Mouse (Mus musculus) neural tube, embryonic 14.5 days (tissue): ENCODE measurements around the gene Gm7942. TPM values are rescaled to one million over a fixed set of nuclear protein-coding genes. Genes with fewer than 3 reads are reported as not detected.
"Not testable (repeated sequence)": the region's sequence is repeated elsewhere in the genome, so short reads cannot be mapped to it uniquely, and the experiment has no call there.

ENCODE experiments used
- ATAC-seq: fragments of 200-750 bp; cut with Nextera tagmentation; 2 replicates; pipeline ENCODE4 v1.8.0; 2017; ENCODE audit warnings: low read depth, mild to moderate bottlenecking, moderate TSS enrichment, moderate library complexity
- H3K27ac ChIP-seq: fragments of 300-500 bp; sonication (generic); 2 replicates; pipeline ENCODE4 v1.5.1; 2014; ENCODE audit warnings: low read depth, mild to moderate bottlenecking, control low read depth, low read length, moderate library complexity, mixed read lengths
- H3K27me3 ChIP-seq: fragments of 300-500 bp; sonication (generic); 2 replicates; pipeline ENCODE4 v1.6.1; 2014; ENCODE audit warnings: low read length; ENCODE audit not compliant: control insufficient read depth, insufficient read depth
- H3K36me3 ChIP-seq: fragments of 300-500 bp; sonication (generic); 2 replicates; pipeline ENCODE4 v1.6.1; 2014; ENCODE audit warnings: low read length, mixed read lengths; ENCODE audit not compliant: control insufficient read depth, insufficient read depth
- H3K4me1 ChIP-seq: fragments of 300-500 bp; sonication (generic); 2 replicates; pipeline ENCODE4 v1.6.1; 2014; ENCODE audit warnings: low read length; ENCODE audit not compliant: control insufficient read depth, insufficient read depth
- H3K4me2 ChIP-seq: fragments of 300-500 bp; sonication (generic); 2 replicates; pipeline ENCODE4 v1.6.1; 2014; ENCODE audit warnings: mild to moderate bottlenecking, low read depth, low read length, control low read depth
- H3K4me3 ChIP-seq: fragments of 300-500 bp; sonication (generic); 2 replicates; pipeline ENCODE4 v1.5.1; 2014; ENCODE audit warnings: low read depth, low read length, control low read depth, mixed read lengths
- H3K9ac ChIP-seq: fragments of 300-500 bp; sonication (generic); replicated peaks from 2 replicates; pipeline ENCODE4 v1.6.1; 2014; ENCODE audit warnings: low read depth, mild to moderate bottlenecking, control low read depth, low read length, mixed read lengths
- H3K9me3 ChIP-seq: fragments of 300-500 bp; sonication (generic); 2 replicates; pipeline ENCODE4 v1.6.1; 2016; ENCODE audit warnings: low read length; ENCODE audit not compliant: control insufficient read depth
- whole genome bisulfite sequencing: fragments of 180-500 bp; shearing (Covaris S2); extraction: QIAGEN DNeasy Blood & Tissue Kit; methylation state at CpG from one replicate; pipeline ENCODE4 v1.1.7; 2014; 5-methylcytosine and 5-hydroxymethylcytosine counted together
- polyA plus RNA-seq: library from polyadenylated mRNA; unstranded; fragments of >200 nt; fragmentation: Nextera tagmentation; extraction: Ambion mirVana; gene quantifications from 2 replicates; pipeline ENCODE4 v1.2.1, GENCODE M21; 2014

Gm7942 gene
- not detected in 2 replicates for polyA plus RNA-seq

DNA sequence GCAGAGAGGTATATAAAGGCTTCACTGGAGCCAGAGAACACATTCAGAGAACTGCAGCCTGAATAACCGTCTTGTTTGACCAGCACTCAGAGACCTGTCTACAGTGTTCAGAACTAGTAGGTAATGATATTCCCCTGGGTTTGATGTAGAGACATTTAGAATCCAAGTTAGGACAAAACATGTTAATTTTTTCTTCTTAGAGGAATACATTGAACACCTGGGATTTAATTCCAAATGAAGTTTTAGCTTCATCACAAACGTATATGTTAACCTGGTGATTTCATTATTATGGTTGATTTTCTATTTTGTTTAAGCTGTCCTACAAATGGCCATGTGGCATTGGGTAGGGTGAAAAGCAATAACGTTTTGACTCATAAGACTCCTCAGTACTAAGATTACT is at the start of gene Gm7942:
Gm7942 (plus strand) TSS at position 301 of the 400 bp plus-strand sequence.
- H3K4me1 ChIP-seq, H3K9me3 ChIP-seq, H3K9ac ChIP-seq, H3K4me3 ChIP-seq, H3K27me3 ChIP-seq, H3K27ac ChIP-seq, H3K36me3 ChIP-seq, ATAC-seq, H3K4me2 ChIP-seq: not testable (repeated sequence)
- WGBS: no CpG with 5 or more reads among the region's 3 CpGs

Other genes starting within 250 kb of the Gm7942 start
- not detected in 2 replicates for gene Gm3183, start 241.5 kb upstream of the Gm7942 start, polyA plus RNA-seq
- gene Gm6367, start 118.3 kb upstream of the Gm7942 start, polyA plus RNA-seq: not detected in 2 replicates
- gene Gm16513, start 75.7 kb downstream of the Gm7942 start, polyA plus RNA-seq: not detected in 2 replicates
- not detected in 2 replicates for gene Gm10424, start 165.8 kb downstream of the Gm7942 start, polyA plus RNA-seq
- gene Gm3259, start 199.0 kb downstream of the Gm7942 start, polyA plus RNA-seq: not detected in 2 replicates